ENCODE assay signal across 8 mouse cellular contexts in the genomic region with DNA sequence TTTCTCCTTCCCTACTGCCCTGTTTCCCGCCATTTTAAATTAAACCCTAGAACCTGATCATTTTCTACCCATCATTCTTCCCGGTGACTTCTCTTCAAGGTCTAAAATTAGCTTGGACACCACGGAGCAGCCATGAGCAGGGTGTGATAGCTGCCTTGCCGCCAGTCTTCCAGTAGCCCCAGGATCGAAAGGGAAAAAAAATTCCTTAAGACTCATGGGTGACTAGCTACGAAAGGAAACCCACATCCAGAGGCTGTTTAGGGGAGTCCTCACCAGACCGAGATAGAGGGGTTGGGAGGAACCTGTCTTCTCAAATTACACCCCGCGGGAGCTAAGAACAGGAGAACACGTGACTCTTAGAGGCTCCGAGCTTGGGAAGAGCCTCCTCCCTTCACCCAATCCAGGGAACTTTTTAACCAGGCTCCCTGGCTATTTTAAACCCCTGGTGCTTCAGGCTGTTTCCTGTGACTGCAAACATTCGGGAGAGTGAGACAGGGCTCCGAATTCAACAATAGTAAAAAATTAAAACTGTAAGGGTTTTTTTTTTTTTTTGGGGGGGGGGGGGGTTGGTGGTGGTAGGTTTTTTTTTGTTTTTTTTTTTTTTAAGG. TPM values are rescaled to one million over a fixed set of nuclear protein-coding genes. Genes with fewer than 3 reads are reported as not detected.
A peak's percentile ranks its signal among the peaks of the same experiment; 100 is the strongest.
DNase-seq lines count a peak whose midpoint lies in the region; ATAC-seq lines count a peak whose summit lies in the region.

No protein-coding gene starts in this region.

- intact Hi-C loops in left cerebral cortex, postnatal 36 days (cut with DNase I), result no loop called here
- intact Hi-C loops in left cerebral cortex, postnatal 10 days (cut with DNase I), result no loop called here
- intact Hi-C loops in heart, postnatal 25 days (cut with DNase I), result loop anchor here (5.0 kb wide), 1 partner anchor 38 kb away; no protein-coding TSS in a partner anchor

- no peaks in the 10 kb centered on the region for H3K27me3 ChIP-seq in embryonic facial prominence, embryonic 13.5 days

- peak overlapping the region; percentile 67 for H3K4me2 ChIP-seq in embryonic facial prominence, embryonic 13.5 days

- under 1% methylated on average over 13 of the region's 13 CpGs for WGBS in embryonic facial prominence, embryonic 13.5 days

- peak overlapping the region; percentile 57; the same call in 1 of the 2 replicates for H3K9ac ChIP-seq in embryonic facial prominence, embryonic 13.5 days

- H3K9me3 ChIP-seq in embryonic facial prominence, embryonic 13.5 days, result no peaks in the 10 kb centered on the region

- H3K27ac ChIP-seq in embryonic facial prominence, embryonic 13.5 days, result 0 out of 2 replicates have a peak overlapping the region, but pooled peaks have one; percentile 12

- H3K4me3 ChIP-seq in embryonic facial prominence, embryonic 13.5 days, result peak overlapping the region; percentile 38

- H3K4me1 ChIP-seq in embryonic facial prominence, embryonic 13.5 days, result peaks cover 5% of the 10 kb centered on the region

- ATAC-seq in embryonic facial prominence, embryonic 13.5 days (ENCODE audit: insufficient number of reproducible peaks, insufficient read depth, low FRiP score, low TSS enrichment, low read depth), result no peak
- peak; percentile 91 for ATAC-seq in megakaryocyte-erythroid progenitor cell, adult 5-6 weeks (replicated peaks; ENCODE audit: low FRiP score, low TSS enrichment, poor library complexity, severe bottlenecking)

- H3K36me3 ChIP-seq in embryonic facial prominence, embryonic 13.5 days, result no peaks in the 10 kb centered on the region

- DNase-seq in left cerebral cortex, postnatal 36 days (ENCODE audit: low spot score in 2 of 2), result peak; percentile 5 to 31
- DNase-seq in left cerebral cortex, postnatal 10 days (ENCODE audit: extremely low spot score in 1 of 2, low spot score in 2 of 2), result no peak
- DNase-seq in heart, postnatal 25 days (ENCODE audit: low spot score), result peak; percentile 39
- DNase-seq in kidney, postnatal 4 days, result peak; percentile 37 to 66
- peak; percentile 46 for DNase-seq in testis, postnatal 10 days (ENCODE audit: low spot score)
- DNase-seq in right cerebral cortex, postnatal 14 days, result no peak

RNA-seq across cellular contexts. Expression of gene Gcnt2, which starts 5.0 kb away (rescaled TPM):
- 10 to 100 TPM; 17.5 to 18.3 TPM for total RNA-seq in left cerebral cortex, postnatal 36 days (2021)
- 10 to 100 TPM in 1 of 2 experiments, 1 to 10 TPM in 1; 8.9 to 11.8 TPM for total RNA-seq in left cerebral cortex, postnatal 10 days (2021)
- 2.7 and 3.7 TPM in 2 replicates for polyA plus RNA-seq in embryonic facial prominence, embryonic 13.5 days (2015; fragmentation: Nextera tagmentation; extraction: Ambion mirVana)
- 10 to 100 TPM in 1 of 2 experiments, 1 to 10 TPM in 1; 8.3 to 11.2 TPM for total RNA-seq in heart, postnatal 25 days (2021)
- total RNA-seq in megakaryocyte-erythroid progenitor cell, adult 5-6 weeks (2014; fragmentation: Nextera tagmentation), result 7.6 and 10.8 TPM in 2 replicates
- total RNA-seq in megakaryocyte-erythroid progenitor cell, adult 5-6 weeks (2017), result 6.3 and 23.7 TPM in 2 replicates

Comparison
In these comparisons a context has a peak if more than half of its experiments do, and no peak if none do; other contexts are left out.
1. DNase-seq: peak in left cerebral cortex, postnatal 36 days (2 of 2), heart, postnatal 25 days (single experiment), kidney, postnatal 4 days (2 of 2) and testis, postnatal 10 days (single experiment); none in left cerebral cortex, postnatal 10 days (0 of 2) and right cerebral cortex, postnatal 14 days (single experiment).